Mouse (Mus musculus) stomach, postnatal 0 days (tissue): ENCODE data around the gene Ncl. TPM values are rescaled to one million over a fixed set of nuclear protein-coding genes. Genes with fewer than 3 reads are reported as not detected.
"Not testable (repeated sequence)": the region's sequence is repeated elsewhere in the genome, so short reads cannot be mapped to it uniquely, and the experiment has no call there.

Experiments
- ATAC-seq: fragments of 200-750 bp; cut with Nextera tagmentation; 2 replicates; pipeline ENCODE4 v1.8.0; 2017; ENCODE audit not compliant: low FRiP score, low TSS enrichment
- DNase-seq: peaks from one replicate; pipeline ENCODE4 v3.0.0-alpha.2; 2016; ENCODE audit warnings: low spot score
- H3K27ac ChIP-seq: fragments of 300-500 bp; sonication (generic); replicated peaks from 2 replicates; pipeline ENCODE4 v1.5.1; 2014; ENCODE audit warnings: mild to moderate bottlenecking, control low read depth
- H3K27me3 ChIP-seq: fragments of 300-500 bp; sonication (generic); 2 replicates; pipeline ENCODE4 v1.6.1; 2014; ENCODE audit warnings: low read length; ENCODE audit not compliant: control insufficient read depth, insufficient read depth
- H3K36me3 ChIP-seq: fragments of 300-500 bp; sonication (generic); 2 replicates; pipeline ENCODE4 v1.6.1; 2014; ENCODE audit warnings: low read length, mixed read lengths; ENCODE audit not compliant: control insufficient read depth, insufficient read depth
- H3K4me1 ChIP-seq: fragments of 300-500 bp; sonication (generic); replicated peaks from 2 replicates; pipeline ENCODE4 v1.6.1; 2014; ENCODE audit warnings: antibody characterized with exemption; ENCODE audit not compliant: control insufficient read depth, insufficient read depth
- H3K4me2 ChIP-seq: fragments of 300-500 bp; sonication (generic); replicated peaks from 2 replicates; pipeline ENCODE4 v1.6.1; 2014; ENCODE audit warnings: low read depth, mild to moderate bottlenecking, control low read depth, moderate library complexity
- H3K4me3 ChIP-seq: fragments of 300-500 bp; sonication (generic); 2 replicates; pipeline ENCODE4 v1.5.1; 2014; ENCODE audit warnings: low read depth, low read length, control low read depth
- H3K9ac ChIP-seq: fragments of 300-500 bp; sonication (generic); 2 replicates; pipeline ENCODE4 v1.6.1; 2014; ENCODE audit warnings: mild to moderate bottlenecking, low read length, control low read depth, mixed read lengths
- H3K9me3 ChIP-seq: fragments of 300-500 bp; sonication (generic); 2 replicates; pipeline ENCODE4 v1.6.1; 2016; ENCODE audit warnings: low read length; ENCODE audit not compliant: control insufficient read depth
- CTCF ChIP-seq: IDR thresholded peaks from 2 replicates; pipeline ENCODE4 v1.5.1; 2016; ENCODE audit warnings: antibody characterized with exemption, low read depth, mild to moderate bottlenecking, moderate library complexity
- EP300 ChIP-seq: optimal IDR thresholded peaks from 2 replicates; pipeline ENCODE3; 2016; ENCODE audit warnings: antibody characterized with exemption
- WGBS: fragments of 180-500 bp; shearing (Covaris S2); extraction: QIAGEN DNeasy Blood & Tissue Kit; methylation state at CpG from one replicate; pipeline ENCODE4 v1.1.7; 2014; 5-methylcytosine and 5-hydroxymethylcytosine counted together
- polyA plus RNA-seq: library from polyadenylated mRNA; unstranded; fragments of >200 nt; fragmentation: Nextera tagmentation; extraction: Ambion mirVana; gene quantifications from 2 replicates; pipeline ENCODE4 v1.2.1, GENCODE M21; 2015

Gene Ncl
- polyA plus RNA-seq, 1 experiment from 2014 or later = 198 TPM

- Histone ChIP-seq H3K4me2 (no peak overlapping the region), H3K9me3 (no peaks in the 10 kb centered on the region), H3K4me3 (no peak overlapping the region), H3K27ac (no peak overlapping the region), H3K27me3 (no peaks in the 10 kb centered on the region), H3K9ac (no peak overlapping the region), H3K36me3 (peaks cover 4% of the 10 kb centered on the region; the same call in 1 of the 2 replicates), H3K4me1 (no peaks in the 10 kb centered on the region)
- ATAC-seq = no peak
- no peak for DNase-seq
- 81% methylated on average over 1 of the region's 1 CpGs for WGBS
- no peak for TF ChIP-seq CTCF
- no peak for TF ChIP-seq EP300
Measured at GRCm38 (mm10) chr1:86343087-86343645, 16.0 kb downstream of the Ncl start.

DNA sequence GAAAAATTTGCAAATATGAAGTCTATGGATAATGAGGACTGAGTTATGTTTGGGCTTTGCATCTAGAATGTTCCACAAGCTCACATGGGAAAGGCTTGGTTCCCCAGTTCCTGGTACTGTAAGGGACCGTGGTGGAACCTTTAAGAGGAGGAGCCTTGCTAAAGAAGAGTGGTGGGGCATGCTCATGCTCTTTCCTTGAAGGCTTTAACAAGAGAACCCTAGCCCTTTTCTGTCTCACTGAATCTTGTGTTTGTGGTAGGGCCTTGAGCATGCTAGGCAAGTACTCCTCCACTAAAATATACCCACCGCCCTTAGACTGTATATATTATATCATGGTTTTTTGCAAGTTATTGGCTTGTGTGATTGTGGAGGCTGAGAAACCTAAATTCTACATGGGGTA lies 16.8 kb downstream of the Ncl start:
- WGBS = 83% methylated on average over 2 of the region's 2 CpGs
- no peak overlapping the region for H3K9ac ChIP-seq

DNA sequence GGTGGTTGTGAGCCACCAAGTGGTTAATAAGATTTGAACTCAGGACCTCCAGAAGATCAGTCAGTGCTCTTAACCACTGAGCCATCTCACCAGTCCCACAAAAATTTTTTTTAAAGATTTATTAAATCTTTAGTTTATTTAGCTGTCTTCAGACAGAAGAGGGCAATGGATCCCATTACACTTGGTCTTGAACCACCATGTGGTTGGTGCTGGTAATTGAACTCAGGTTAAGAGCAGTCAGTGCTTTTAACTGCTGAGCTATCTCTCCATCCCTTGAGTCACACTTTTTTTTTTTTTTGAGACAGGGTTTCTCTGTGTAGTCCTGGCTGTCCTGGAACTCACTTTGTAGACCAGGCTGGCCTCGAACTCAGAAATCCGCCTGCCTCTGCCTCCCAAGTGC lies 18.1 kb downstream of the Ncl start:
- TF ChIP-seq CTCF = peak; percentile 18; the same call in 1 of the 2 replicates
- H3K4me2 ChIP-seq, DNase-seq, H3K27ac ChIP-seq, H3K36me3 ChIP-seq, H3K4me1 ChIP-seq, H3K9me3 ChIP-seq, H3K27me3 ChIP-seq, H3K4me3 ChIP-seq, ATAC-seq, H3K9ac ChIP-seq: not testable (repeated sequence)
- WGBS = 89% methylated on average over 2 of the region's 2 CpGs

More for the DNA sequence above, 16.8 kb downstream of the Ncl start:
- Histone ChIP-seq H3K27ac (no peak overlapping the region), H3K9me3 (no peaks in the 10 kb centered on the region), H3K27me3 (no peaks in the 10 kb centered on the region), H3K36me3 (no peaks in the 10 kb centered on the region; the same call in 1 of the 2 replicates), H3K4me2 (no peak overlapping the region), H3K4me3 (no peak overlapping the region), H3K4me1 (no peaks in the 10 kb centered on the region)
- ATAC-seq = no peak
- DNase-seq = no peak
- TF ChIP-seq EP300 = no peak
- TF ChIP-seq CTCF = no peak

- TF ChIP-seq CTCF = peak; percentile 92
- TF ChIP-seq EP300 = no peak
- Histone ChIP-seq H3K9ac (no peak overlapping the region), H3K27ac (no peak overlapping the region), H3K4me3 (no peak overlapping the region), H3K36me3 (no peaks in the 10 kb centered on the region), H3K27me3 (no peaks in the 10 kb centered on the region), H3K4me1 (no peaks in the 10 kb centered on the region), H3K4me2 (no peak overlapping the region), H3K9me3 (no peaks in the 10 kb centered on the region)
- DNase-seq (peak; percentile 78), ATAC-seq (peak; percentile 54)
- WGBS = 26% methylated on average over 4 of the region's 4 CpGs
Measured at GRCm38 (mm10) chr1:86339156-86339812, 19.9 kb downstream of the Ncl start.

DNA sequence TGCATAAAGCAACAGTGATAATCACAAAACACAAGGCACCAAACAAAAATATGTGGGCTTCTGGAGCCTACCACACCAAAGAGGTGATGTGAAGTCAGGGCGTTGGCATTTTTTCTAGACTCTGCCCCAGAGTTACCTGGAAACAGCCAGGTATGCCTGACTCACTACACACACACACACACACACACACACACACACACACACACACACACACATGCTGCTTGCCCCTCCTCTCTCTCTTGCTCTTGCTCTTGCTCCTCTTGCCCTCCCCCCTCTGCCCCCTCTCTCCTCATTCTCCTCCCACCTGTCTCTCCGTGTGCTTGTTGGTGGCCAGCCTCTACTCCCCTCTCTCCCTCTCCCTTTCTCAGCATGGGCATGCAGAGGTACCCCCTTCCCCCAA lies 22.9 kb downstream of the Ncl start:
- H3K9ac ChIP-seq = no peak overlapping the region
- TF ChIP-seq EP300 (no peak), CTCF (no peak)
- no peak overlapping the region for H3K4me2 ChIP-seq
- H3K27ac ChIP-seq = no peak overlapping the region
- H3K27me3 ChIP-seq = no peaks in the 10 kb centered on the region
- H3K4me3 ChIP-seq = no peak overlapping the region
- ATAC-seq = peak; percentile 80
- H3K4me1 ChIP-seq = no peaks in the 10 kb centered on the region
- no peaks in the 10 kb centered on the region for H3K36me3 ChIP-seq
- H3K9me3 ChIP-seq = no peaks in the 10 kb centered on the region
- WGBS = 20% methylated on average over 2 of the region's 2 CpGs
- DNase-seq = peak; percentile 73

DNA sequence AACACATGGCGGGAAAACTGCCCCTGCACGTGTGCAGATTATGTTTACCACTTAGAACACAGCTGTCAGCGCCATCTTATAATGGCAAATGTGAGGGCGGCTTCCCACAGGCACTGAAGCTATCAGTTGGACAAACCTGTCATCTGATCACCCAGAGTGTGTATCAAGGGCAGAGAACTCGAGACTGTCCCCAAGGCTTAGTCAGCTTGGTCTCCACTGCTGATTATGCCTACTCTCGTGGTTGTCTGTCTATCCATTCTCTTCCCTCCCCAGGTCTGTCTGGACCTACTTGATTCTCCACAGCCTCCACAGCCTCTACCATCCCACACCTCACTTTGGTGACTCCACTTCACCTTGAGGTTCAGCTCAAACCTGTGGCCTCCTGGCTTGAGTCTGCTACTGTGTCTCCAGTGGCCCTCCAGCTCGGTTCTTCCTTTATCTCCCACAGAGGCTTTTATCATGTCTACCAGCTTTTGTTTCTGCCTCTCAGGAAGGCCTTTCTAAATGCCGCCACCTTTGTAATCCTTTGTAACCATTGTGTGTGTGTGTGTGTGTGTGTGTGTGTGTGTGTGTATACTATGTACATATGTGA lies 38.3 kb downstream of the Ncl start:
- TF ChIP-seq CTCF = no peak
- no peak for TF ChIP-seq EP300
- 85% methylated on average over 6 of the region's 8 CpGs for WGBS

More for the DNA sequence above, 38.3 kb downstream of the Ncl start:
- DNase-seq (no peak), ATAC-seq (no peak)
- H3K4me2 ChIP-seq = no peak overlapping the region
- H3K9me3 ChIP-seq = no peaks in the 10 kb centered on the region
- no peak overlapping the region for H3K27ac ChIP-seq
- H3K4me3 ChIP-seq = no peak overlapping the region
- H3K27me3 ChIP-seq = no peaks in the 10 kb centered on the region
- H3K9ac ChIP-seq = no peak overlapping the region
- no peaks in the 10 kb centered on the region for H3K4me1 ChIP-seq
- no peaks in the 10 kb centered on the region for H3K36me3 ChIP-seq
